ENCODE assay signal across 11 mouse cellular contexts in the genomic region with DNA sequence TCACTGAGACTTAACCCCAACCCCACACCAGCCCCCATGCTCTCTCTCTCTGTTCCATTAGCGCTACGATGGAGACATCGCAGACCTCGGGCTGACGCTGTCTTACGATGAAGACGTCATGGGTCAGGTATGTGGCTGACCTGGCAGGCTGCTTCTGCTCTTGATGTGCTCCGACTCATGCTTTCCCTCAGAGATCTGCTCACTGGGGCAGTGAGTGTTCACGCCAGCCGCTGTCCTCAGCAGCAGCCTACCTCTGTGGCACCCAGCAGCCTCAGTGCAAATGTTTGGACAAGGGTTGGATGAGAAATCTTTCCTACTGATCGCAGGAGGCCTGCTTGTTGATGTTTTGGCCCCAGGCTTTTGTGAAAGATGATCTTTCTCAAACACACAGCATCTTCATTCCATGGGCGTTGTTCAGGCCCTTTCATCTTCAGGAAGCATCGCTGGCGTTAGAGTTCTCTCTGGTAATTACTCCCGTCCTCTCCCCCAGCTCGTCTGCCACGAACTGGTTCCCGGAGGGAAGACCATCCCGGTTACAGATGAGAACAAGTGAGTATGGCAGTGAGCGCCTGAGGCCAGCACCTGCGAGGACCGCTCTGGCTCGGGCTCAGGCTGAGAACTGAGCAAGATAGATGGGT. TPM values are rescaled to one million over a fixed set of nuclear protein-coding genes. Genes with fewer than 3 reads are reported as not detected.
DNase-seq lines count a peak whose midpoint lies in the region; ATAC-seq and TF ChIP-seq lines count a peak whose summit lies in the region.
"Had no signal": no experiment of that assay in that cellular context is flagged by ENCODE, and none has a peak within 500 bp of the region (broad histone marks: within the 10 kb centered on the region; RNA-seq: fewer than 3 reads in every experiment).

No protein-coding gene starts in this region.

- no peak overlapping the region for H3K9ac ChIP-seq in lung, embryonic 16.5 days (ENCODE audit: low read length)
- H3K9ac ChIP-seq: midbrain, embryonic 15.5 days had no signal

- H3K36me3 ChIP-seq in lung, embryonic 16.5 days (ENCODE audit: control insufficient read depth, insufficient read depth, low read length), result peaks cover 61% of the 10 kb centered on the region

- no peaks in the 10 kb centered on the region for H3K27me3 ChIP-seq in lung, embryonic 16.5 days (ENCODE audit: control insufficient read depth, insufficient read depth, low read depth, low read length)
- H3K27me3 ChIP-seq: midbrain, embryonic 15.5 days had no signal

- peaks cover 26% of the 10 kb centered on the region for H3K4me1 ChIP-seq in lung, embryonic 16.5 days (replicated peaks; ENCODE audit: control insufficient read depth, insufficient read depth, low read length)
- H3K4me1 ChIP-seq: midbrain, embryonic 15.5 days had no signal

- TF ChIP-seq CTCF in gastrocnemius, adult 2 months (IDR thresholded peaks at IDR 0.05), result no peak
- TF ChIP-seq CTCF in brain, embryonic 14.5 days (IDR thresholded peaks at IDR 0.05; ENCODE audit: borderline replicate concordance, extremely low read depth, insufficient read depth, insufficient read length), result no peak

- H3K9me3 ChIP-seq in lung, embryonic 16.5 days (ENCODE audit: control insufficient read depth, low read length), result no peaks in the 10 kb centered on the region
- H3K9me3 ChIP-seq: hindbrain, embryonic 10.5 days; midbrain, embryonic 15.5 days had no signal

- no peak overlapping the region for H3K4me3 ChIP-seq in gastrocnemius, adult 2 months
- H3K4me3 ChIP-seq in lung, embryonic 16.5 days (ENCODE audit: low read length), result no peak overlapping the region
- H3K4me3 ChIP-seq: hindbrain, embryonic 10.5 days; midbrain, embryonic 15.5 days had no signal

- intact Hi-C loops in gastrocnemius, adult 2 months (cut with DNase I), result no loop called here
- intact Hi-C loops in gastrocnemius, postnatal 14 days (cut with DNase I; ENCODE audit: low total_unique reads), result no loop called here
- intact Hi-C loops in left cerebral cortex, postnatal 25 days (cut with DNase I), result no loop called here

- WGBS in lung, embryonic 16.5 days, result 32% methylated on average over 23 of the region's 23 CpGs

- ATAC-seq in lung, embryonic 16.5 days (ENCODE audit: low read depth), result peak; percentile 27
- ATAC-seq: midbrain, embryonic 15.5 days had no signal

- DNase-seq in gastrocnemius, adult 2 months, result no peak
- no peak for DNase-seq in gastrocnemius, postnatal 14 days
- DNase-seq in 3T3-L1 (ENCODE audit: low read depth, low spot score), result peak; percentile 83
- peak; percentile 22 for DNase-seq in brain, embryonic 14.5 days (ENCODE audit: low read depth)
- no peak for DNase-seq in thymus, postnatal 10 days (ENCODE audit: low spot score in 2 of 2)
- DNase-seq in urinary bladder, postnatal 4 days (ENCODE audit: low spot score in 2 of 2), result no peak
- no peak for DNase-seq in left cerebral cortex, postnatal 25 days (ENCODE audit: low spot score in 2 of 2)
- DNase-seq: cerebellum, adult 11 months had no signal

- H3K4me2 ChIP-seq in lung, embryonic 16.5 days (ENCODE audit: low read depth, low read length), result no peak overlapping the region
- H3K4me2 ChIP-seq: midbrain, embryonic 15.5 days had no signal

- H3K27ac ChIP-seq in gastrocnemius, adult 2 months, result 0 out of 2 replicates have a peak overlapping the region, but pooled peaks have one; percentile 53
- peak overlapping the region; percentile 81 for H3K27ac ChIP-seq in lung, embryonic 16.5 days (ENCODE audit: low read length)
- H3K27ac ChIP-seq: hindbrain, embryonic 10.5 days; midbrain, embryonic 15.5 days had no signal

- TF ChIP-seq POLR2A in brain, embryonic 14.5 days (IDR thresholded peaks at IDR 0.05; ENCODE audit: borderline replicate concordance, extremely low read depth, insufficient read depth, insufficient read length, poor library complexity, severe bottlenecking), result no peak

RNA-seq across cellular contexts. Expression of a gene that starts 31.4 kb away (rescaled TPM):
- total RNA-seq in gastrocnemius, adult 2 months (2021), result 10 to 100 TPM; 17.3 to 19.0 TPM
- 10 to 100 TPM in 1 of 2 experiments, 1 to 10 TPM in 1; 9.9 to 11.4 TPM for total RNA-seq in gastrocnemius, postnatal 14 days (2021)
- polyA plus RNA-seq in brain, embryonic 14.5 days (2012; rRNA removed), result 26.2 and 28.3 TPM in 2 replicates
- 29.8 and 31.7 TPM in 2 replicates for polyA plus RNA-seq in lung, embryonic 16.5 days (2015; fragmentation: Nextera tagmentation; extraction: Ambion mirVana)
- 10 to 100 TPM; 19.2 to 20.3 TPM for total RNA-seq in left cerebral cortex, postnatal 25 days (2021)

RNA-seq across cellular contexts. Expression of a gene that starts 31.6 kb away (rescaled TPM):
- total RNA-seq in gastrocnemius, adult 2 months (2021), result 10 to 100 TPM in 1 of 2 experiments, 1 to 10 TPM in 1; 9.6 to 10.3 TPM
- total RNA-seq in gastrocnemius, postnatal 14 days (2021), result 10 to 100 TPM in 1 of 2 experiments, 1 to 10 TPM in 1; 9.1 to 13.8 TPM
- polyA plus RNA-seq in brain, embryonic 14.5 days (2012; rRNA removed), result 63.8 and 67.6 TPM in 2 replicates
- polyA plus RNA-seq in lung, embryonic 16.5 days (2015; fragmentation: Nextera tagmentation; extraction: Ambion mirVana), result 31.1 and 36.1 TPM in 2 replicates
- 10 to 100 TPM; 28.0 to 29.0 TPM for total RNA-seq in left cerebral cortex, postnatal 25 days (2021)

RNA-seq across cellular contexts. Expression of a gene that starts 32.1 kb away (rescaled TPM):
- 100 to 1,000 TPM; 116 to 120 TPM for total RNA-seq in gastrocnemius, adult 2 months (2021)
- 10 to 100 TPM; 64.7 to 67.5 TPM for total RNA-seq in gastrocnemius, postnatal 14 days (2021)
- polyA plus RNA-seq in brain, embryonic 14.5 days (2012; rRNA removed), result 63.1 and 66.4 TPM in 2 replicates
- 52.5 and 54.1 TPM in 2 replicates for polyA plus RNA-seq in lung, embryonic 16.5 days (2015; fragmentation: Nextera tagmentation; extraction: Ambion mirVana)
- total RNA-seq in left cerebral cortex, postnatal 25 days (2021), result 10 to 100 TPM; 74.7 to 88.0 TPM

RNA-seq across cellular contexts. Expression of a gene that starts 32.2 kb away (rescaled TPM):
- 10 to 100 TPM; 16.8 to 21.1 TPM for total RNA-seq in gastrocnemius, adult 2 months (2021)
- total RNA-seq in gastrocnemius, postnatal 14 days (2021), result 10 to 100 TPM; 24.2 to 25.0 TPM
- polyA plus RNA-seq in brain, embryonic 14.5 days (2012; rRNA removed), result 91.8 and 96.2 TPM in 2 replicates
- 200 and 214 TPM in 2 replicates for polyA plus RNA-seq in lung, embryonic 16.5 days (2015; fragmentation: Nextera tagmentation; extraction: Ambion mirVana)
- total RNA-seq in left cerebral cortex, postnatal 25 days (2021), result 10 to 100 TPM; 47.6 to 53.0 TPM

Comparison
In these comparisons a context has a peak if more than half of its experiments do, and no peak if none do; other contexts are left out.
1. DNase-seq: peak in 3T3-L1 (single experiment) and brain, embryonic 14.5 days (single experiment); none in gastrocnemius, adult 2 months (single experiment), gastrocnemius, postnatal 14 days (single experiment), thymus, postnatal 10 days (0 of 2), urinary bladder, postnatal 4 days (0 of 2) and left cerebral cortex, postnatal 25 days (0 of 2).